Mouse (Mus musculus) common myeloid progenitor, adult 5-6 weeks (primary cell): ENCODE results near the gene Cox8a. TPM values are rescaled to one million over a fixed set of nuclear protein-coding genes. Genes with fewer than 3 reads are reported as not detected.
A peak's percentile ranks its signal among the peaks of the same experiment; 100 is the strongest.

Experiments used
- ATAC-seq: replicated peaks from 2 replicates; pipeline ENCODE4 v1.8.0; 2016; ENCODE audit warnings: low read depth, mild to moderate bottlenecking, moderate TSS enrichment, inconsistent platforms; ENCODE audit not compliant: poor library complexity, severe bottlenecking
- total RNA-seq: library from RNA; stranded (forward); fragments of 200-1000, 187-1606 nt; gene quantifications from 2 replicates; pipeline ENCODE4 v1.2.3, GENCODE M21; 2017

The Cox8a gene
- total RNA-seq, 1 experiment from 2014 or later: 388 TPM

GRCm38 (mm10) chr19:7225096-7225690 lies 7.8 kb upstream of the Cox8a start:
- ATAC-seq: no peak

- ATAC-seq: no peak
Measured at GRCm38 (mm10) chr19:7224253-7224652, 6.8 kb upstream of the Cox8a start.

- ATAC-seq: peak; percentile 50
Measured at GRCm38 (mm10) chr19:7223488-7223887, 6.1 kb upstream of the Cox8a start.

- no peak for ATAC-seq
Measured at GRCm38 (mm10) chr19:7222196-7222595, 4.8 kb upstream of the Cox8a start.

- ATAC-seq: no peak
Measured at GRCm38 (mm10) chr19:7218753-7219152, 1.3 kb upstream of the Cox8a start.

- ATAC-seq: peak; percentile 18
Measured at GRCm38 (mm10) chr19:7217926-7218267, 481 bp upstream of the Cox8a start.

- no peak for ATAC-seq
Measured at GRCm38 (mm10) chr19:7214484-7214883, 2.9 kb downstream of the Cox8a start.

- no peak for ATAC-seq
Measured at GRCm38 (mm10) chr19:7213010-7213409, 4.4 kb downstream of the Cox8a start.

- ATAC-seq: no peak
Measured at GRCm38 (mm10) chr19:7212216-7212615, 5.2 kb downstream of the Cox8a start.

- ATAC-seq: no peak
Measured at GRCm38 (mm10) chr19:7209907-7210646, 7.3 kb downstream of the Cox8a start.

- peak; percentile 94 for ATAC-seq
Measured at GRCm38 (mm10) chr19:7205753-7206736, 11.4 kb downstream of the Cox8a start, which contains the start of gene Otub1. Otub1 (minus strand) TSS chr19:7206316.

GRCm38 (mm10) chr19:7205326-7205725 lies 12.1 kb downstream of the Cox8a start:
- no peak for ATAC-seq

GRCm38 (mm10) chr19:7204898-7205297 lies 12.5 kb downstream of the Cox8a start:
- no peak for ATAC-seq

GRCm38 (mm10) chr19:7200427-7200826 lies 17.0 kb downstream of the Cox8a start:
- no peak for ATAC-seq

GRCm38 (mm10) chr19:7199089-7199488 lies 18.3 kb downstream of the Cox8a start:
- ATAC-seq: no peak

GRCm38 (mm10) chr19:7197445-7197844 lies 20.0 kb downstream of the Cox8a start:
- no peak for ATAC-seq

- no peak for ATAC-seq
Measured at GRCm38 (mm10) chr19:7196741-7197270, 20.6 kb downstream of the Cox8a start.

- ATAC-seq: peak; percentile 53; the same call in 1 of the 2 replicates
Measured at GRCm38 (mm10) chr19:7195900-7196728, 21.3 kb downstream of the Cox8a start.

- ATAC-seq: no peak
Measured at GRCm38 (mm10) chr19:7192561-7192967, 24.9 kb downstream of the Cox8a start.
